Mouse (Mus musculus) lung, adult 2 months (tissue): ENCODE measurements around the gene Dnah8.

ENCODE experiments used
- CTCF ChIP-seq: fragments of 200-500 bp; IDR thresholded peaks from 2 replicates; pipeline ENCODE4 v1.5.1; 2011; ENCODE audit warnings: mild to moderate bottlenecking, low read length, control low read depth; ENCODE audit not compliant: insufficient read depth
- POLR2A ChIP-seq: fragments of 200-500 bp; IDR thresholded peaks from 2 replicates; pipeline ENCODE4 v1.6.1; 2011; ENCODE audit warnings: low read depth, mild to moderate bottlenecking, control low read depth, low read length, borderline replicate concordance; ENCODE audit errors: extremely low read depth

- TF ChIP-seq CTCF (no peak), POLR2A (no peak)
These were observed 224.7 kb downstream of the Dnah8 start for GRCm38 (mm10) chr17:30848804-30849203.
